Mouse (Mus musculus) urinary bladder, postnatal 10 days (tissue): ENCODE results near the gene Rab4a.

Source experiments
- DNase-seq: peaks from one replicate; pipeline ENCODE4 v3.0.0; 2022; ENCODE audit warnings: low spot score

Gene Rab4a

GRCm38 (mm10) chr8:123813173-123813891 is 7.5 kb downstream of the Rab4a start:
- no peak for DNase-seq

- DNase-seq = no peak
Observed at GRCm38 (mm10) chr8:123813892-123814266, 8.1 kb downstream of the Rab4a start.

GRCm38 (mm10) chr8:123815325-123815724 is 9.5 kb downstream of the Rab4a start:
- DNase-seq = no peak

- DNase-seq = no peak
Observed at GRCm38 (mm10) chr8:123816939-123817338, 11.2 kb downstream of the Rab4a start.

GRCm38 (mm10) chr8:123817747-123818146 is 12.0 kb downstream of the Rab4a start:
- DNase-seq = no peak

GRCm38 (mm10) chr8:123819683-123820610 is 14.2 kb downstream of the Rab4a start:
- no peak for DNase-seq

GRCm38 (mm10) chr8:123820780-123821179 is 15.0 kb downstream of the Rab4a start:
- DNase-seq = no peak

- DNase-seq = no peak
Observed at GRCm38 (mm10) chr8:123823111-123823510, 17.3 kb downstream of the Rab4a start.

GRCm38 (mm10) chr8:123823532-123824123 is 17.8 kb downstream of the Rab4a start:
- no peak for DNase-seq

- DNase-seq = no peak
Observed at GRCm38 (mm10) chr8:123826001-123826400, 20.2 kb downstream of the Rab4a start.

GRCm38 (mm10) chr8:123826758-123827157 is 21.0 kb downstream of the Rab4a start:
- no peak for DNase-seq

GRCm38 (mm10) chr8:123827523-123827922 is 21.7 kb downstream of the Rab4a start:
- DNase-seq = no peak

GRCm38 (mm10) chr8:123832757-123833156 is 27.0 kb downstream of the Rab4a start:
- no peak for DNase-seq

- no peak for DNase-seq
Observed at GRCm38 (mm10) chr8:123835451-123835850, 29.7 kb downstream of the Rab4a start.

GRCm38 (mm10) chr8:123836354-123836753 is 30.6 kb downstream of the Rab4a start:
- no peak for DNase-seq

GRCm38 (mm10) chr8:123838496-123838895 is 32.7 kb downstream of the Rab4a start:
- no peak for DNase-seq

GRCm38 (mm10) chr8:123840578-123841345 is 35.0 kb downstream of the Rab4a start:
- no peak for DNase-seq

GRCm38 (mm10) chr8:123842086-123842485 is 36.3 kb downstream of the Rab4a start:
- no peak for DNase-seq

- no peak for DNase-seq
Observed at GRCm38 (mm10) chr8:123844341-123844740, 38.6 kb downstream of the Rab4a start.

GRCm38 (mm10) chr8:123845114-123845513 is 39.3 kb downstream of the Rab4a start:
- no peak for DNase-seq

GRCm38 (mm10) chr8:123845991-123846390 is 40.2 kb downstream of the Rab4a start:
- no peak for DNase-seq

GRCm38 (mm10) chr8:123846509-123846908 is 40.7 kb downstream of the Rab4a start:
- no peak for DNase-seq
